Mouse (Mus musculus): Measurements from ENCODE around the gene Zscan21.

Zscan21 gene

GRCm38 (mm10) chr5:138116255-138117198 lies at the start of gene Zscan21:
TSS of gene Zscan21 (plus strand) at chr5:138116903.
- DNase-seq (ENCODE audit: extremely low read depth, low read depth) = peak; percentile 74

GRCm38 (mm10) chr5:138073803-138074202 lies 42.9 kb upstream of the Zscan21 start:
- no peak for DNase-seq (ENCODE audit: extremely low read depth, low read depth)

GRCm38 (mm10) chr5:138075684-138076083 lies 41.0 kb upstream of the Zscan21 start:
- no peak for DNase-seq (ENCODE audit: extremely low read depth, low read depth)

- DNase-seq (ENCODE audit: extremely low read depth, low read depth) = no peak
These were observed 40.6 kb upstream of the Zscan21 start for GRCm38 (mm10) chr5:138076148-138076547.

- DNase-seq (ENCODE audit: extremely low read depth, low read depth) = no peak
These were observed 36.2 kb upstream of the Zscan21 start for GRCm38 (mm10) chr5:138080456-138080855.

- DNase-seq (ENCODE audit: extremely low read depth, low read depth) = no peak
These were observed 35.3 kb upstream of the Zscan21 start for GRCm38 (mm10) chr5:138081446-138081845.

GRCm38 (mm10) chr5:138083318-138083900 lies 33.3 kb upstream of the Zscan21 start:
- DNase-seq (ENCODE audit: extremely low read depth, low read depth) = no peak

- no peak for DNase-seq (ENCODE audit: extremely low read depth, low read depth)
These were observed 32.8 kb upstream of the Zscan21 start for GRCm38 (mm10) chr5:138083936-138084335.

- peak; percentile 2 for DNase-seq (ENCODE audit: extremely low read depth, low read depth)
These were observed 32.2 kb upstream of the Zscan21 start for GRCm38 (mm10) chr5:138084507-138084906.

GRCm38 (mm10) chr5:138084996-138085395 lies 31.7 kb upstream of the Zscan21 start, which contains the start of gene Zkscan1:
TSS of gene Zkscan1 (plus strand) at chr5:138085084.
- peak; percentile 86 for DNase-seq (ENCODE audit: extremely low read depth, low read depth)

GRCm38 (mm10) chr5:138085421-138085911 lies 31.2 kb upstream of the Zscan21 start:
- peak; percentile 13 for DNase-seq (ENCODE audit: extremely low read depth, low read depth)

- DNase-seq (ENCODE audit: extremely low read depth, low read depth) = no peak
These were observed 29.9 kb upstream of the Zscan21 start for GRCm38 (mm10) chr5:138086842-138087241.

GRCm38 (mm10) chr5:138088366-138088765 lies 28.3 kb upstream of the Zscan21 start:
- no peak for DNase-seq (ENCODE audit: extremely low read depth, low read depth)

- DNase-seq (ENCODE audit: extremely low read depth, low read depth) = no peak
These were observed 27.6 kb upstream of the Zscan21 start for GRCm38 (mm10) chr5:138089108-138089551.

GRCm38 (mm10) chr5:138090271-138090670 lies 26.4 kb upstream of the Zscan21 start:
- DNase-seq (ENCODE audit: extremely low read depth, low read depth) = no peak

- DNase-seq (ENCODE audit: extremely low read depth, low read depth) = no peak
These were observed 26.0 kb upstream of the Zscan21 start for GRCm38 (mm10) chr5:138090737-138091136.

GRCm38 (mm10) chr5:138092771-138093170 lies 23.9 kb upstream of the Zscan21 start:
- no peak for DNase-seq (ENCODE audit: extremely low read depth, low read depth)

GRCm38 (mm10) chr5:138094474-138094873 lies 22.2 kb upstream of the Zscan21 start:
- DNase-seq (ENCODE audit: extremely low read depth, low read depth) = no peak

GRCm38 (mm10) chr5:138104976-138105375 lies 11.7 kb upstream of the Zscan21 start:
- no peak for DNase-seq (ENCODE audit: extremely low read depth, low read depth)

GRCm38 (mm10) chr5:138107130-138107529 lies 9.6 kb upstream of the Zscan21 start:
- DNase-seq (ENCODE audit: extremely low read depth, low read depth) = no peak

GRCm38 (mm10) chr5:138109847-138110396 lies 6.8 kb upstream of the Zscan21 start:
- peak; percentile 25 for DNase-seq (ENCODE audit: extremely low read depth, low read depth)

Measured in MEL-GATA-1-ER (cell line).